Mouse (Mus musculus) liver, adult 2 months (tissue): ENCODE data around the gene Tmem238l.

Source experiments
- CTCF ChIP-seq: fragments of 200-500 bp; IDR thresholded peaks from 2 replicates; pipeline ENCODE4 v1.5.1; 2011; ENCODE audit warnings: low read depth, low read length, control low read depth
- POLR2A ChIP-seq: fragments of 200-500 bp; IDR thresholded peaks from 2 replicates; pipeline ENCODE4 v1.6.1; 2011; ENCODE audit warnings: low read length, control low read depth; ENCODE audit not compliant: insufficient read depth; ENCODE audit errors: extremely low read depth

GRCm38 (mm10) chr11:66966500-66967116, 10.2 kb downstream of the Tmem238l start:
- TF ChIP-seq CTCF (no peak), POLR2A (no peak)
